Mouse (Mus musculus): Measurements from ENCODE around the gene Lrriq4.
"Not testable (repeated sequence)": the region's sequence is repeated elsewhere in the genome, so short reads cannot be mapped to it uniquely, and the experiment has no call there.

Lrriq4 gene

GRCm38 (mm10) chr3:30683190-30683589 is 38.9 kb downstream of the Lrriq4 start:
- DNase-seq (ENCODE audit: low spot score in 2 of 2), result no peak

- no peak for DNase-seq (ENCODE audit: low spot score in 2 of 2)
Measured at GRCm38 (mm10) chr3:30687216-30687615, 42.9 kb downstream of the Lrriq4 start.

- no peak for DNase-seq (ENCODE audit: low spot score in 2 of 2)
Measured at GRCm38 (mm10) chr3:30690976-30691375, 46.7 kb downstream of the Lrriq4 start.

GRCm38 (mm10) chr3:30695661-30696060 is 51.4 kb downstream of the Lrriq4 start:
- DNase-seq (ENCODE audit: low spot score in 2 of 2), result no peak

- peak; percentile 10 to 38 for DNase-seq (ENCODE audit: low spot score in 2 of 2)
Measured at GRCm38 (mm10) chr3:30696346-30696745, 52.0 kb downstream of the Lrriq4 start.

- DNase-seq (ENCODE audit: low spot score in 2 of 2), result no peak
Measured at GRCm38 (mm10) chr3:30697891-30698290, 53.6 kb downstream of the Lrriq4 start.

- DNase-seq (ENCODE audit: low spot score in 2 of 2), result not testable (repeated sequence)
Measured at GRCm38 (mm10) chr3:30699711-30700505, 55.6 kb downstream of the Lrriq4 start, which contains the start of gene Lrrc31. Gene Lrrc31 (minus strand): TSS chr3:30699843.

- no peak for DNase-seq (ENCODE audit: low spot score in 2 of 2)
Measured at GRCm38 (mm10) chr3:30705977-30706376, 61.7 kb downstream of the Lrriq4 start.

GRCm38 (mm10) chr3:30706614-30707276 is 62.4 kb downstream of the Lrriq4 start:
- DNase-seq (ENCODE audit: low spot score in 2 of 2), result no peak

GRCm38 (mm10) chr3:30710191-30710590 is 65.9 kb downstream of the Lrriq4 start:
- DNase-seq (ENCODE audit: low spot score in 2 of 2), result no peak

GRCm38 (mm10) chr3:30713334-30713733 is 69.0 kb downstream of the Lrriq4 start:
- no peak for DNase-seq (ENCODE audit: low spot score in 2 of 2)

- DNase-seq (ENCODE audit: low spot score in 2 of 2), result no peak
Measured at GRCm38 (mm10) chr3:30718649-30719048, 74.3 kb downstream of the Lrriq4 start.

Measured in frontal cortex, postnatal 10 days (tissue).